Mouse (Mus musculus) spleen, postnatal 10 days (tissue): ENCODE results near the gene Mprip.

ENCODE experiments used
- DNase-seq, 2 experiments: peaks; one replicate each; pipeline ENCODE4 v3.0.0; 2021 to 2022; ENCODE audit warnings: low spot score in 2 of 2

The Mprip gene

GRCm38 (mm10) chr11:59759626-59760025 is 98.5 kb downstream of the Mprip start:
- no peak for DNase-seq

- DNase-seq, result no peak
Observed at GRCm38 (mm10) chr11:59760796-59761195, 99.7 kb downstream of the Mprip start.

GRCm38 (mm10) chr11:59769307-59769706 is 108.2 kb downstream of the Mprip start:
- no peak for DNase-seq

GRCm38 (mm10) chr11:59769738-59770137 is 108.6 kb downstream of the Mprip start:
- DNase-seq, result no peak

- DNase-seq, result no peak
Observed at GRCm38 (mm10) chr11:59770753-59771152, 109.6 kb downstream of the Mprip start.

- no peak for DNase-seq
Observed at GRCm38 (mm10) chr11:59772291-59772690, 111.2 kb downstream of the Mprip start.

GRCm38 (mm10) chr11:59772902-59773301 is 111.8 kb downstream of the Mprip start:
- DNase-seq, result no peak

GRCm38 (mm10) chr11:59774522-59774921 is 113.4 kb downstream of the Mprip start:
- DNase-seq, result no peak

- DNase-seq, result no peak
Observed at GRCm38 (mm10) chr11:59775435-59776148, 114.5 kb downstream of the Mprip start.

- DNase-seq, result no peak
Observed at GRCm38 (mm10) chr11:59777259-59777658, 116.2 kb downstream of the Mprip start.

- peak; percentile 63 to 86 for DNase-seq
Observed at GRCm38 (mm10) chr11:59778181-59778873, 117.2 kb downstream of the Mprip start.

GRCm38 (mm10) chr11:59778874-59779223 is 117.7 kb downstream of the Mprip start:
- no peak for DNase-seq

GRCm38 (mm10) chr11:59779406-59779805 is 118.3 kb downstream of the Mprip start:
- no peak for DNase-seq

GRCm38 (mm10) chr11:59780241-59780640 is 119.1 kb downstream of the Mprip start:
- DNase-seq, result no peak

- DNase-seq, result no peak
Observed at GRCm38 (mm10) chr11:59782091-59782590, 121.0 kb downstream of the Mprip start.

- no peak for DNase-seq
Observed at GRCm38 (mm10) chr11:59783591-59783990, 122.5 kb downstream of the Mprip start.

GRCm38 (mm10) chr11:59786444-59787198 is 125.5 kb downstream of the Mprip start:
- DNase-seq, result no peak

GRCm38 (mm10) chr11:59787199-59787781 is 126.2 kb downstream of the Mprip start, which contains the start of gene Pld6:
Gene Pld6, minus strand, starts transcription at chr11:59787645.
- peak; percentile 16 to 58 for DNase-seq

- DNase-seq, result no peak
Observed at GRCm38 (mm10) chr11:59789311-59789710, 128.2 kb downstream of the Mprip start.

GRCm38 (mm10) chr11:59793390-59793789 is 132.3 kb downstream of the Mprip start:
- no peak for DNase-seq

GRCm38 (mm10) chr11:59800412-59800811 is 139.3 kb downstream of the Mprip start:
- DNase-seq, result no peak

- DNase-seq, result no peak
Observed at GRCm38 (mm10) chr11:59801881-59802280, 140.8 kb downstream of the Mprip start.
